Mouse (Mus musculus) cerebellum, adult 11-12 months (tissue): ENCODE measurements around the gene Olfr692.
A peak's percentile ranks its signal among the peaks of the same experiment; 100 is the strongest.
"Not testable (repeated sequence)": the region's sequence is repeated elsewhere in the genome, so short reads cannot be mapped to it uniquely, and the experiment has no call there.

Experiments used
- DNase-seq: peaks from one replicate; pipeline ENCODE4 v3.0.0; 2022

Gene Olfr692

GRCm38 (mm10) chr7:105367930-105368329 is at the start of gene Olfr692:
Olfr692 (plus strand) TSS chr7:105368230.
- no peak for DNase-seq

GRCm38 (mm10) chr7:105325302-105325701 is 42.7 kb upstream of the Olfr692 start:
- DNase-seq: no peak

- no peak for DNase-seq
Measured at GRCm38 (mm10) chr7:105334004-105334403, 34.0 kb upstream of the Olfr692 start, which contains the start of gene Olfr690. Olfr690 (minus strand) TSS chr7:105334104.

- no peak for DNase-seq
Measured at GRCm38 (mm10) chr7:105342170-105342569, 25.9 kb upstream of the Olfr692 start, which contains the start of gene Olfr691. Olfr691 (minus strand) TSS chr7:105342270.

- no peak for DNase-seq
Measured at GRCm38 (mm10) chr7:105342752-105343151, 25.3 kb upstream of the Olfr692 start.

- DNase-seq: not testable (repeated sequence)
Measured at GRCm38 (mm10) chr7:105356064-105356463, 12.0 kb upstream of the Olfr692 start.

- not testable (repeated sequence) for DNase-seq
Measured at GRCm38 (mm10) chr7:105356487-105356886, 11.5 kb upstream of the Olfr692 start.

DNA sequence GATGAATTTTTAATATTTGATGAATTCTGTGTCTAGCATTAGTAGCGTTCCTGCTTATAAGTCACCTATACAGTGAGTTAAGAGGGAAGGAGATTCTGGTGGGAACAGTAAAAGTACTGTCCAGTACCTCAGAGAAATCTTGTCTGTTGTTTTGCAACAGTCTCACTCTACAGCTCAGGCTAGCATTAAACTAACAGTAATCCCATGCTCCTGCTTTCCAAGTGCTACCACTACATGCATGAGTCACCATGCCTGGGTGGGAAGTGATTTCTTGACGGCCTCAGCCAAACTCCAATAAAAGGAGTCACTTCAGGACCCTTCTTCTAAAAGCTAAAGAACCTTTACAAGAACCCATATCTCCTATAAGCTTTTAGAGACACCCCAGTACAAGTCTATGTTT is 6.3 kb upstream of the Olfr692 start:
- DNase-seq: no peak

DNA sequence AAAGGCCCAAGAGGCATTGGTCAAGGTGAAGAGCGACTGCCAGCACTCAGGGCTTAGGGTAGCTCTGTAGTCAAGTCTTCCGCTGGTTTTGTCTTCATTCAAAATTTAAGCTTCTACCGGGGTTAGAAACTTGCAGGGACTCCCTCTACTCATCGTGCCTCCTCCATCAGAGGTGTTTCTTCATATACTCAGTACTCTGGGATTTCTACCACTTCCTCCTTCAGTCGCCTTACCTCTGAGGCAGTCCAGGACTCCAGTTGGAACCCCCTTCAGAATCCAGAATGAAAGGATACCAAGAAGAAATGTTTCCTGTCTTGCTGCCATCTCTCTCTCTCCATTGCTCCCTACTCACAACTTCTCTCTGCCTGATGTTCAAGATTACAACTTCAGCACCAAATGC is 762 bp upstream of the Olfr692 start:
- DNase-seq: no peak

DNA sequence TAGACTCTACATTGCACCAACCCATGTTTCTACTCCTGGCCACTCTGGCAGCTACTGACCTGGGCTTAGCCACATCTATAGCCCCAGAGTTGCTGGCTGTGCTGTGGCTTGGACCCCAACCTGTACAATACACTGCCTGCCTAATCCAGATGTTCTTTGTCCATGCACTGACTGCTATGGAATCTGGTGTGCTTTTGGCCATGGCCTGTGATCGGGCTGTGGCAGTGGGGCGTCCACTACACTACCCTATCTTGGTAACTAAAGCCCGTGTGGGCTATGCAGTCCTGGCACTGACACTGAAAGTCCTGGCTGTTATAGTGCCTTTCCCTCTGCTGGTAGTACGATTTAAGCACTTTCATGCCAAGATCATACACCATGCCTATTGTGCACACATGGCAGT is 491 bp downstream of the Olfr692 start:
- DNase-seq: no peak

- no peak for DNase-seq
Measured at GRCm38 (mm10) chr7:105372912-105373311, 4.9 kb downstream of the Olfr692 start.

- DNase-seq: no peak
Measured at GRCm38 (mm10) chr7:105373509-105373908, 5.5 kb downstream of the Olfr692 start.

GRCm38 (mm10) chr7:105373976-105374375 is 5.9 kb downstream of the Olfr692 start:
- no peak for DNase-seq

DNA sequence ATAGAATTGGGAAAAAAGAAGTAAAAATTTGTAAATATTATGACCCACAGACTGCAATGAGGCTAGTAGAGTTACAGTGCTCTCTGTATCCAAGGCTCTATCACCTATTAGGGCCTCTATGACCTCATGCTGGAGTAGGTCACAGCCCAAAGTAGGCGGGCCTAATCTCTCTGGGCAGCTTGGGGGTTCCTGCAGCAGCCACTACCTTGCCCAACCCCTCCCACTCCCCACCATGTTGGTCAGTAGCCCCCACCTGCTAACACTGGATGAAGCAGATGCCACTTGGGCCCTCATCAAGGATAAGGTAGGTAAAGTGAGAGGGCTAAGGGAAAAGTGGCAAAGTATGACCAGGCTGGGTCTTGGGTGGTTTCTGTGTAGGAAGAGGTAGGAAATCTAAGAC is 6.8 kb downstream of the Olfr692 start, which contains the start of gene Gm5901:
Gene Gm5901, plus strand, starts transcription at position 173 of the 400 bp plus-strand sequence.
- no peak for DNase-seq

- no peak for DNase-seq
Measured at GRCm38 (mm10) chr7:105380329-105380728, 12.3 kb downstream of the Olfr692 start.

GRCm38 (mm10) chr7:105387696-105388095 is 19.7 kb downstream of the Olfr692 start:
- DNase-seq: no peak

- DNase-seq: no peak
Measured at GRCm38 (mm10) chr7:105390236-105390635, 22.2 kb downstream of the Olfr692 start.

GRCm38 (mm10) chr7:105394606-105395005 is 26.6 kb downstream of the Olfr692 start:
- DNase-seq: peak; percentile 58

DNA sequence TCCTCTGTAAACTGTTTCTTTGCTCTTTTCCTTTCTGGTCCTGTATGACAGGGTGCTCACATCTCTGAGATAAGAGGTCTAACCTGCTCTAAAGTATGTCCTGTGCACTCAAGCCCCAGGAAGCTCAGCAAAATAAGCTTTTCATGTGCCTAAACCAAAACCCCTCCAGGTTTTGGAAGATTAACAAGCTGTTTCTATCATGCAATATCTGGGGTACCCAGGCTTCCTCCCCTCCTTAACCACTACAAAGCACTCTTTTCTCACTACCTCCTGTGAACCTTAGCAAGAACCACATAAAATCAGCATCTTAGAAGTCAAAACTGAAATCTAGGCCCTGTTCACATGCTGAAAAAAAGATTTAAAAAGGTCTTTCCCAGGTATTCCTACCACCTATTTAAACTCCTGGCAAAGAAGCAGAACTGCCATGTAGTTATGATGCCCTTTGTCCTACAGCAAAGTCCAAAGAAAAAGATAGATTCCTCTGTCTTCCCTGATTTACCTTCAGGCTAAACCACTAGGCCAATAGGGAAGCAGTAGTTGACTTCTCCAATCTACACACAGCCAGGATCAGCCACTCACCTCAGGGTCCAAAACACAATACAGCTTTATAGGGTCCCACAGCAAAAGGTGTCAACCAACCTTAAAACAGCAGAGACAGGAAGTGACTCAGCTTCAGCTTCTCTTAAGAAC is 27.2 kb downstream of the Olfr692 start:
- DNase-seq: no peak

- no peak for DNase-seq
Measured at GRCm38 (mm10) chr7:105396126-105396525, 28.1 kb downstream of the Olfr692 start.

GRCm38 (mm10) chr7:105399058-105399934 is 31.3 kb downstream of the Olfr692 start:
- no peak for DNase-seq

GRCm38 (mm10) chr7:105399935-105400624 is 32.0 kb downstream of the Olfr692 start, which contains the start of gene Fam160a2:
Fam160a2 (minus strand) TSS chr7:105400054.
- DNase-seq: peak; percentile 100

DNA sequence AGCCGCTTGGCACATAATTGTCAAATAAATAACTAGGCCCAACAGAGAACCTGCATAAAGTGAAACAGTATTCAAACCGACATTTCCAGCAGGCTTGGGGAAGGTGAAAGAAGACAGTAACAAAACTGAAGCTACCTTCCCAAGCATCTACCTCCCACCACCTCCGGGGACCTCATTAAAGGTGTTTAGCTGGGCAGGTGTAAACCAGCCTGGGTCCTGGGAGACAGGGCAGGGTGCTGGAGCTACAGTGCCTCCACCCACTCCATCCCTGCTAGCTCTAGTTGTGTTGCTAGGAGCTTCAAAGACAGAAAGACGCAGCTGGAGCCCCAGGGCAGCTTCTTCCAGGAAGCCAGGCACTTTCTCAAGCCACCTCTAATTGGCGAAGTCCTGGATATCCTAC is 36.2 kb downstream of the Olfr692 start, which contains the start of gene Cnga4:
Gene Cnga4, plus strand, starts transcription at position 301 of the 400 bp plus-strand sequence.
- DNase-seq: no peak
